Mouse (Mus musculus) liver, embryonic 16.5 days (tissue): ENCODE measurements at regions not wholly inside any gene's neighbourhood (a gene's known extent, or its start where the extent isn't known, plus 50 kb on each side); places are given as distances from the start of the nearest gene placed in this dataset.

Source experiments
- ATAC-seq: fragments of 200-750 bp; cut with Nextera tagmentation; 2 replicates; pipeline ENCODE4 v1.8.0; 2017; ENCODE audit warnings: low read depth, mild to moderate bottlenecking, moderate number of reproducible peaks, moderate library complexity
- H3K27ac ChIP-seq: fragments of 300-500 bp; sonication (generic); 2 replicates; pipeline ENCODE4 v1.5.1; 2014; ENCODE audit warnings: mild to moderate bottlenecking, low read length
- H3K27me3 ChIP-seq: fragments of 300-500 bp; sonication (generic); 2 replicates; pipeline ENCODE4 v1.6.1; 2014; ENCODE audit warnings: low read depth, low read length, mixed read lengths; ENCODE audit not compliant: control insufficient read depth, insufficient read depth
- H3K36me3 ChIP-seq: fragments of 300-500 bp; sonication (generic); 2 replicates; pipeline ENCODE4 v1.6.1; 2014; ENCODE audit warnings: mild to moderate bottlenecking; ENCODE audit not compliant: control insufficient read depth, insufficient read depth
- H3K4me1 ChIP-seq: fragments of 300-500 bp; sonication (generic); 2 replicates; pipeline ENCODE4 v1.6.1; 2014; ENCODE audit warnings: low read depth, low read length, mixed read lengths; ENCODE audit not compliant: control insufficient read depth
- H3K4me2 ChIP-seq: fragments of 300-500 bp; sonication (generic); 2 replicates; pipeline ENCODE4 v1.6.1; 2014; ENCODE audit warnings: low read depth, low read length, mixed read lengths
- H3K4me3 ChIP-seq: fragments of 300-500 bp; sonication (generic); 2 replicates; pipeline ENCODE4 v1.5.1; 2014; ENCODE audit warnings: low read depth, mild to moderate bottlenecking, low read length
- H3K9ac ChIP-seq: fragments of 300-500 bp; sonication (generic); 2 replicates; pipeline ENCODE4 v1.6.1; 2014; ENCODE audit warnings: low read depth, low read length
- H3K9me3 ChIP-seq: fragments of 300-500 bp; sonication (generic); replicated peaks from 2 replicates; pipeline ENCODE4 v1.6.1; 2016; ENCODE audit warnings: low read length; ENCODE audit not compliant: control insufficient read depth
- WGBS: fragments of 180-500 bp; shearing (Covaris S2); extraction: QIAGEN DNeasy Blood & Tissue Kit; methylation state at CpG from one replicate; pipeline ENCODE4 v1.1.7; 2014; ENCODE audit not compliant: insufficient replicate concordance; 5-methylcytosine and 5-hydroxymethylcytosine counted together

DNA sequence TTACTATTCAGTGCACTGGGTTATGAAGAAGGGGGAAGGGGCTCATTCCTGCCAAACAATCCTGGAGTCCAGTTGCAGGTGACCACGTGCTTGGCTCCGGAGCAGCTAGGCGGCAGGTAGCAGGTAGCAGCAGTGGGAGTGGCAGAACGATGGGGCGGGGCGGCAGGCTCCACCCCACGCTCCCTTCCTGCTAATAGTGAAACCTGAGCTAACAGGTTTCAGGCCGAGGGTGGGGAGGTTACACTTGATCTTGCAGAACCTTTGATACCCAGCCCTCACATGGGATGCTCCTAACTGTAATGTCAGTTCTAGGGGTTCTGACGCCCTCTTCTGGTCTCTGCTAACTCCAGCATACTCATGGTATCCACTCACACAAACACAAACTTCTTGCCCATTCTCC lies 253.5 kb upstream of the Daam1 start:
- ATAC-seq, result peak; percentile 47; the same call in 1 of the 2 replicates
- no peak overlapping the region for H3K9ac ChIP-seq
- 4% methylated on average over 9 of the region's 9 CpGs for WGBS
- no peaks in the 10 kb centered on the region for H3K9me3 ChIP-seq
- H3K4me1 ChIP-seq, result no peaks in the 10 kb centered on the region
- no peaks in the 10 kb centered on the region for H3K36me3 ChIP-seq
- no peak overlapping the region for H3K27ac ChIP-seq
- peak overlapping the region; percentile 56 for H3K4me2 ChIP-seq
- no peaks in the 10 kb centered on the region for H3K27me3 ChIP-seq
- H3K4me3 ChIP-seq, result peak overlapping the region; percentile 27; the same call in 1 of the 2 replicates

DNA sequence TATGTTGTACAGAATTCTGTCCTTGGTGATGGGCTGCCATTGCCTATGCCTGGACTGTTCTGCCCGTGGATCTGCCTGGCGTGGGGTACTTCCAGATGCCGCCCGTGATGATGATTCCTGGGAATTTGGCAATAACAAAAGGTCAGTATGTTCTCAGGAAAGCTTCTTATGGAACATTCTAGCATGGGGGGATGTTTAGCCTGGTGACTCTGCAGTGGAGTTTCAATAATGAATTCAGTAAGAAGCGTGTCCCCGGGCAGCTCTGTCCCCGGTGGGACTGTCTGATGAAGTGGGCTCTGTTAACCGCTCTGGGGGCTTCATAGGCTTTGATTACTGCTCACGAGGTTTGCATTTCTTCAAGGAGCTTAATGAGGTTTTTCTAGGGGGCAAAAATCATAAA lies 252.9 kb upstream of the Daam1 start:
- no peak overlapping the region for H3K4me3 ChIP-seq
- no peaks in the 10 kb centered on the region for H3K9me3 ChIP-seq
- H3K36me3 ChIP-seq, result no peaks in the 10 kb centered on the region
- H3K4me2 ChIP-seq, result no peak overlapping the region
- H3K9ac ChIP-seq, result no peak overlapping the region
- no peaks in the 10 kb centered on the region for H3K4me1 ChIP-seq
- WGBS, result 69% methylated on average over 9 of the region's 9 CpGs
- no peak overlapping the region for H3K27ac ChIP-seq
- no peak for ATAC-seq
- H3K27me3 ChIP-seq, result no peaks in the 10 kb centered on the region

DNA sequence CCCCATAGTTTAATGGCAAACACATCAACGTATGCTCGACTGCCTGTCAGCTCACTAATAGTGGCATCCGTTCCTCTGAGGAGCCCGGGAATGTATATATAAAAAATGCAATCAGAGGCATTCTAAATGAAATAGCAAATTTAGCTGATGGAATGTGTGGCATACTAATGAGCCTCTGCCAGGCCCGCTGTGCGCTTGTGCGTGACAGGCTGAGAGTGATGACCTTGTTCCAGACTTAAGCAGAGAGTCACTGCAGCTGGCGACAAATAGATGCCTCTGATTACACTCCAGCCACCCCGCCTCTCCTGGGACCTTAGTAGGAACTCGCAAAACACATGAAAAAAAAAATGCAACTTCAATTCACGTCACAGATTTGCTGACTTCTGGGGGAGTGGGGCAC lies 252.0 kb upstream of the Daam1 start:
- no peaks in the 10 kb centered on the region for H3K27me3 ChIP-seq
- H3K4me3 ChIP-seq, result no peak overlapping the region
- H3K9me3 ChIP-seq, result no peaks in the 10 kb centered on the region
- H3K4me1 ChIP-seq, result no peaks in the 10 kb centered on the region
- H3K27ac ChIP-seq, result no peak overlapping the region
- no peak overlapping the region for H3K4me2 ChIP-seq
- no peak overlapping the region for H3K9ac ChIP-seq
- H3K36me3 ChIP-seq, result no peaks in the 10 kb centered on the region
- no peak for ATAC-seq
- 60% methylated on average over 11 of the region's 11 CpGs for WGBS

DNA sequence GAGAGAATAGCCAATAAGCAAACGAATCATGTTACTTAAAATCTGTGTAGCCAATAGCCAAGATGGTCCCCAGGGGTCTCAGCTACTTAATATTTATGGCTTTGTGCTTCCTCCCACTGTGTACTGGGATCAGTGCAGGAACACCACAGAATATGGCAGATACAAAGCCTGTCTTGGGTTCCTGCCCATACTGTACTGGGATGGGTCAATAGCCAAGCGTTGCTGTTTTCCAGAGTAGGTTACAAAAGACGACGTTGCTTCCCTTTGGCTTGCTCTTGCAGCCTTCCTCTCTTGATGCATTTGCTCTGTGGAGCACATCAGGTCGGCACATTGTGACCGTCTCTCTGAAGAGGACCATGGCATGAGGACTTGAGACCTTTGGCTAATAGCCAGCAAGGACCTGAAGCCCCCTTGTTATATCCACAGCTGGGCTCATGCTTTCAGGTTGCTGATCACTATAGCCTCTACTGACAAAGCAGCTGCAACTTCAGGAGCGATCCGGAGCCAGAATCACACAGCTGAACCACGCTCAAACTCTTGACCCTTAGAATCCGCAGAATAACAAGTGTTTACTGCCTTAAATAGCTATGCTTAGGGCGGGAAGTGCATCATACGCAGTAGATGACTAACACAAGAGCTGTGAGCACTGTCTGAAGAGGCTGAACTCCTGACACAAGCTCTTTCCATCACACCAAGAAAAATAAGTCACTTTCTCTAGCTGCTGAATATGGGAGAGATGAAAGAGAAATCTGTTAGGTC lies 250.2 kb upstream of the Daam1 start:
- Histone ChIP-seq H3K4me3 (no peak overlapping the region), H3K4me1 (no peaks in the 10 kb centered on the region), H3K36me3 (no peaks in the 10 kb centered on the region), H3K27ac (no peak overlapping the region), H3K4me2 (no peak overlapping the region), H3K9ac (no peak overlapping the region), H3K27me3 (no peaks in the 10 kb centered on the region), H3K9me3 (no peaks in the 10 kb centered on the region)
- no peak for ATAC-seq
- 66% methylated on average over 12 of the region's 12 CpGs for WGBS

DNA sequence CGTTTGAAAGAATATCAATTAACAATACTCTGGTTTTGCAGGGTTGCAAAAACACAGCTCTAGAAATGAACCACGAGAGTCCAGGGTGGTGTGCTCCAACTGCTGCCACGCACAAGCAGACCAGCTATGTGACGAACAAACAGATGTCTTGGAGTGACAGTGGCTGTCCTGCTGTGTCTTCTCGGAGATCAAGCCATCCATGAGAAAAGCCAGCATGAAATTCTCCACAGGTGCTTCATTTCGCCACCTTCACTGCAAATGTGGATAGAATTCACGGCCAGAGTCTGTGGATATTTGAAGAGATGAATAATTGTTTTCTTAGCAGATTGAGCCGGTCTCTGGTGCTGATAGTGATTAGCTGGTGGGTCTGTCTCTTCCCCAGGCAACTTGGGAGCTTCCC lies 246.3 kb upstream of the Daam1 start:
- no peak overlapping the region for H3K9ac ChIP-seq
- WGBS, result 52% methylated on average over 8 of the region's 8 CpGs
- no peak for ATAC-seq
- no peak overlapping the region for H3K4me3 ChIP-seq
- no peaks in the 10 kb centered on the region for H3K4me1 ChIP-seq
- no peak overlapping the region for H3K27ac ChIP-seq
- H3K4me2 ChIP-seq, result no peak overlapping the region
- no peaks in the 10 kb centered on the region for H3K36me3 ChIP-seq
- H3K27me3 ChIP-seq, result no peaks in the 10 kb centered on the region
- no peaks in the 10 kb centered on the region for H3K9me3 ChIP-seq

DNA sequence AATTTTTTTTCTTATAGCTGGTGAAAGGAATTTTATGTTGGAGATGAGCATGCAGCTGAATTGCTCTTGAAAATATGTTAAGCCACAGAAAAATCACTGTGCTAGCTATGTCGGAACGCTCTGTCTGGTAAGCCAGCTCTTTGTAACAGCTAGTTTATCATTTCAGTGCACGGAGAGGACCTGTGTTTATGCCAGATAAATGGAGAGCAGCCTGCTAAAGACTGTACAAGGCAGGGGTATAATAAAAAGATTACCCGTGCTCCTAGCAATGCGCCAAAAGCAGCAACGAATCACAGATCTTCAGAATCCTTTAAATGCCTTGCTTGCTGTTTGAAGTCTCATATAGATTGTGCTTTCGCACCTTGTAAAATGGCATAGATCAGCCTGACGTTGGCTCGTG lies 232.2 kb upstream of the Daam1 start:
- H3K4me3 ChIP-seq, result no peak overlapping the region
- H3K9ac ChIP-seq, result no peak overlapping the region
- no peaks in the 10 kb centered on the region for H3K4me1 ChIP-seq
- no peak overlapping the region for H3K4me2 ChIP-seq
- H3K36me3 ChIP-seq, result no peaks in the 10 kb centered on the region
- no peaks in the 10 kb centered on the region for H3K27me3 ChIP-seq
- no peaks in the 10 kb centered on the region for H3K9me3 ChIP-seq
- no peak overlapping the region for H3K27ac ChIP-seq
- ATAC-seq, result no peak
- WGBS, result 71% methylated on average over 9 of the region's 9 CpGs

DNA sequence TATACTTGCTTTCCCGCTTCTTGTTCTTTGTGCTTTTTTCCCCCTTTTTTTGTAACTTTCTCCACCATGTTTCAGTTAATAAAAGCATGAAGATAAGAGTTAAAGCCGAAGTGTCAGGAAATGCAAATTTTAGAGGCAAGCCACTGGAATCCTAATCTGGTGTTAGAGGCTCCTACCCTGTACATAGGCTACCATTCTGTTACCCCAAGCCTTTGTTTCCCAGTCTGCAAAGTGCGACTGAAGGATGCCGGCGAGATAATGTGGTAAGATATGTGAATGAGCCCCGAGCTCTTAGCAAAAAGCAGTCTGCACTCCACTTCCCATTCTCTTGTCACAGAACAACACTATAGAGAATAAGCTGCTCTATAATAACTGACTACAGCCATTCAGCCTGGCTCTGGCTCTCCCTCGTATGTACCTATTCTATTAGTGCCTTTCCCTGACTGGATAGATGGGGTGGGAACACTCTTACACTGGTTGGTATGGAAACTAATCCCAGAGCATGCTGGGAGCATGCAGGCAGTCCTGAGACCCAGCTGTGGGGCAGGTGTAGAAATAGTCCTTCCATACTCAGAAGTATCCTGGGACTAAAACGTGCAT lies 229.7 kb upstream of the Daam1 start:
- no peak overlapping the region for H3K4me3 ChIP-seq
- no peaks in the 10 kb centered on the region for H3K4me1 ChIP-seq
- H3K9me3 ChIP-seq, result no peaks in the 10 kb centered on the region
- H3K4me2 ChIP-seq, result no peak overlapping the region
- H3K27me3 ChIP-seq, result no peaks in the 10 kb centered on the region
- H3K36me3 ChIP-seq, result no peaks in the 10 kb centered on the region
- 62% methylated on average over 8 of the region's 8 CpGs for WGBS
- ATAC-seq, result no peak
- H3K27ac ChIP-seq, result no peak overlapping the region
- no peak overlapping the region for H3K9ac ChIP-seq

DNA sequence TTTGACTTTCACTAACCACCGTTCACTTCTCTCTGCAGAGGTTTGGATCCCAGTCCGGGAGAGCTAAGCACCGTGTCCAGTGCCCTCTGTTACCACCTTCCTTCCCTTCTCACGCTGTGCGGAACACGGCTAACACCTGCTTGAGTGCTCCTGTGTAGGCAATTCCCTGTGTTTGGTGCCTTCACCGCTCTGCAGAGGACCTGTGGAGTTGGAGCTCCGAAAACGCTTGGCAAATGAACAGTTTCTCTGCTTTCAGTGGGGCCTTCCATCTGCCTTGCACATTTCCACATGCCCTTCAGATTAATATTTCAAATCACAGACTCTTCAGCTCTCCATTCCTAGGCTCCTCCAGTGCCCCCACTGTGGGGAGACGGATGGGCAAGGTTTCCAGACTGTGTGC lies 227.7 kb upstream of the Daam1 start:
- Histone ChIP-seq H3K9me3 (no peaks in the 10 kb centered on the region), H3K27me3 (no peaks in the 10 kb centered on the region), H3K9ac (no peak overlapping the region), H3K4me1 (no peaks in the 10 kb centered on the region), H3K36me3 (no peaks in the 10 kb centered on the region), H3K27ac (no peak overlapping the region), H3K4me2 (no peak overlapping the region), H3K4me3 (no peak overlapping the region)
- WGBS, result 73% methylated on average over 10 of the region's 10 CpGs
- no peak for ATAC-seq

DNA sequence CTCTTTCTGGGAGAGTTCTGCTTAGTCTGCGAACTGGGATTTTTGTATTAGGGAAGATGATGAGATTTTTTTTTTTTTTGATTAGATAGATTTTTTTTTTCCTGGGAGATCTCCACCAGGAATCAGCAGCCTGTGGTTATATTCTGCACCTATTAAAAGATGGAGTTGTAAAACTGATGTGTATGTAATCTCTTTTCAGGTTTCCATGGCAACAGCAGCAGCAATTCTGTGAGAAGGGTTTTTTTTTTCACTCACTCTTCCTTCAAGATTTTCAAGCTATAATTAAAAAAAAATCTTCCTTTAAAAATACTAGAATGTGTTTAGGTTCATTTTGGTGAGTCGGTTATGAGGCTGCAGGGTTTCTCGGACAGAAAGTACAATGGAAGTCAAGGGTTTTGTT lies 224.5 kb upstream of the Daam1 start:
- WGBS, result 62% methylated on average over 3 of the region's 3 CpGs
- H3K9ac ChIP-seq, result no peak overlapping the region
- no peaks in the 10 kb centered on the region for H3K4me1 ChIP-seq
- H3K4me3 ChIP-seq, result no peak overlapping the region
- H3K27ac ChIP-seq, result no peak overlapping the region
- ATAC-seq, result no peak
- no peaks in the 10 kb centered on the region for H3K9me3 ChIP-seq
- no peaks in the 10 kb centered on the region for H3K36me3 ChIP-seq
- no peaks in the 10 kb centered on the region for H3K27me3 ChIP-seq
- H3K4me2 ChIP-seq, result no peak overlapping the region
